Mouse (Mus musculus): ENCODE data around the gene Corin. TPM values are rescaled to one million over a fixed set of nuclear protein-coding genes. Genes with fewer than 3 reads are reported as not detected.

Gene Corin
- polyA plus RNA-seq, 1 experiment = not detected

DNA sequence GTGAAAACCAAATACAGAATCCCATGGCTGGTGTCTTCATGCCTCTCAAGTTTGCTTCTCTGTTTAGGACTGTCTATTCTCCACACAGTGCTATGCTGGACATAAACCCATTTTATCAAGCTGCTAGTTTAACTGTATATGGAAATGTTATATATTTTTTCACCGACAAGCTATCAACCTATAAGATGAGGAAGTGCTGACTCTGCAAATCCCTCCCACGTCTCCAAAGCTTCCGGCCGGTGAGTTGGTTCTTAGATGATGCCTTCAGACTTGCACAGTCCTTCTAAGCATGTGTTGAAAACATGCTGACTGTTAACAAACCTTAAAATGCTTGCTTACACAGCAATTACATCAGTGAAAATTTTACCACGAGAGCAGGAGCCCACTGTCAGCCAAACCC lies 168.4 kb downstream of the Corin start:
- Histone ChIP-seq H3K4me3 (no peak overlapping the region), H3K4me2 (ENCODE audit: low read depth) (no peak overlapping the region), H3K79me2 (ENCODE audit: control insufficient read depth, insufficient read depth) (no peaks in the 10 kb centered on the region), H3ac (ENCODE audit: control insufficient read depth, insufficient read length) (no peak overlapping the region), H3K27me3 (ENCODE audit: control insufficient read depth, insufficient read depth, insufficient read length) (no peaks in the 10 kb centered on the region), H3K36me3 (ENCODE audit: control insufficient read depth, insufficient read depth) (no peaks in the 10 kb centered on the region)
- TF ChIP-seq CEBPB (IDR thresholded peaks at IDR 0.05; ENCODE audit: insufficient read depth, poor library complexity, severe bottlenecking) = no peak
- no peak for TF ChIP-seq E2F4 (IDR thresholded peaks at IDR 0.05; ENCODE audit: insufficient read depth)
- no peak for TF ChIP-seq TCF12 (IDR thresholded peaks at IDR 0.05; ENCODE audit: insufficient read depth, poor library complexity, severe bottlenecking)
- TF ChIP-seq TCF3 (IDR thresholded peaks at IDR 0.05; ENCODE audit: insufficient read length, low read depth) = no peak
- TF ChIP-seq MYOD1 (IDR thresholded peaks at IDR 0.05; ENCODE audit: control insufficient read depth in 1 of 3, insufficient read length in 2 of 3, low read depth in 2 of 3) = no peak
- TF ChIP-seq REST (IDR thresholded peaks at IDR 0.05; ENCODE audit: insufficient read depth, insufficient read length) = no peak
- no peak for TF ChIP-seq POLR2AphosphoS2 (IDR thresholded peaks at IDR 0.05; ENCODE audit: insufficient read length, low read depth)
- TF ChIP-seq USF1 (IDR thresholded peaks at IDR 0.05; ENCODE audit: low read depth) = no peak
- no peak for TF ChIP-seq SRF (IDR thresholded peaks at IDR 0.05; ENCODE audit: control insufficient read depth, insufficient read length, low read depth)
- TF ChIP-seq POLR2A (IDR thresholded peaks at IDR 0.05; ENCODE audit: insufficient read length, low read depth) = no peak
- no peak for TF ChIP-seq MAX (IDR thresholded peaks at IDR 0.05; ENCODE audit: low read depth)
- no peak for TF ChIP-seq MYOG (IDR thresholded peaks at IDR 0.05; ENCODE audit: control insufficient read depth in 1 of 3, insufficient read depth in 1 of 3, insufficient read length in 2 of 3, low read depth in 2 of 3)

DNA sequence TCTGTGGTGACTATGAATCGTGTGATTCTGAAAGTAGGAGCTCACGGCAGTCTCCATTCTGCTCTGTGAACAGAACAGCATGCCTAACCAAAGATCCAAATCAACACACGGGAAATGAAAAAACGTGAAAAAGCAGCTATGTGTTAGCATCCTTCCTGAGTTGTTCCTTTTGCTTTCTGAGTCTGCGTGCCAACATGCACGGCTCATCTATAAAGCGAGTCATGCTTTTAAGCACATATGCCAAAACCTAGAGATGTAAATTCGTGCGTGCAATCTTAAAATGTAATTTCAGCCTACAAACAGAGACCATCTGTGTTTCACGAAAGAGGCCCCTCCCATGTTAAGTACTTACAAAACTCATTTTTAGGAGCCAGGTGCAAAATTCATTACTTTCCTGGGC lies 171.4 kb downstream of the Corin start:
- TF ChIP-seq POLR2AphosphoS2 (IDR thresholded peaks at IDR 0.05; ENCODE audit: insufficient read length, low read depth) (no peak), MYOD1 (IDR thresholded peaks at IDR 0.05; ENCODE audit: control insufficient read depth in 1 of 3, insufficient read length in 2 of 3, low read depth in 2 of 3) (no peak), REST (IDR thresholded peaks at IDR 0.05; ENCODE audit: insufficient read depth, insufficient read length) (no peak), SRF (IDR thresholded peaks at IDR 0.05; ENCODE audit: control insufficient read depth, insufficient read length, low read depth) (no peak), TCF3 (IDR thresholded peaks at IDR 0.05; ENCODE audit: insufficient read length, low read depth) (no peak), MAX (IDR thresholded peaks at IDR 0.05; ENCODE audit: low read depth) (no peak), CEBPB (IDR thresholded peaks at IDR 0.05; ENCODE audit: insufficient read depth, poor library complexity, severe bottlenecking) (no peak), E2F4 (IDR thresholded peaks at IDR 0.05; ENCODE audit: insufficient read depth) (no peak), POLR2A (IDR thresholded peaks at IDR 0.05; ENCODE audit: insufficient read length, low read depth) (no peak), TCF12 (IDR thresholded peaks at IDR 0.05; ENCODE audit: insufficient read depth, poor library complexity, severe bottlenecking) (no peak), MYOG (IDR thresholded peaks at IDR 0.05; ENCODE audit: control insufficient read depth in 1 of 3, insufficient read depth in 1 of 3, insufficient read length in 2 of 3, low read depth in 2 of 3) (no peak), USF1 (IDR thresholded peaks at IDR 0.05; ENCODE audit: low read depth) (no peak)
- Histone ChIP-seq H3K4me2 (ENCODE audit: low read depth) (no peak overlapping the region), H3K36me3 (ENCODE audit: control insufficient read depth, insufficient read depth) (no peaks in the 10 kb centered on the region), H3K27me3 (ENCODE audit: control insufficient read depth, insufficient read depth, insufficient read length) (no peaks in the 10 kb centered on the region), H3K4me3 (no peak overlapping the region), H3ac (ENCODE audit: control insufficient read depth, insufficient read length) (no peak overlapping the region), H3K79me2 (ENCODE audit: control insufficient read depth, insufficient read depth) (no peaks in the 10 kb centered on the region)

GRCm38 (mm10) chr5:72331217-72331616 lies 173.1 kb downstream of the Corin start:
- TF ChIP-seq POLR2A (IDR thresholded peaks at IDR 0.05; ENCODE audit: insufficient read length, low read depth) (no peak), CEBPB (IDR thresholded peaks at IDR 0.05; ENCODE audit: insufficient read depth, poor library complexity, severe bottlenecking) (no peak), POLR2AphosphoS2 (IDR thresholded peaks at IDR 0.05; ENCODE audit: insufficient read length, low read depth) (no peak), MAX (IDR thresholded peaks at IDR 0.05; ENCODE audit: low read depth) (no peak), USF1 (IDR thresholded peaks at IDR 0.05; ENCODE audit: low read depth) (no peak), TCF12 (IDR thresholded peaks at IDR 0.05; ENCODE audit: insufficient read depth, poor library complexity, severe bottlenecking) (no peak), E2F4 (IDR thresholded peaks at IDR 0.05; ENCODE audit: insufficient read depth) (no peak), SRF (IDR thresholded peaks at IDR 0.05; ENCODE audit: control insufficient read depth, insufficient read length, low read depth) (no peak), REST (IDR thresholded peaks at IDR 0.05; ENCODE audit: insufficient read depth, insufficient read length) (no peak), MYOG (IDR thresholded peaks at IDR 0.05; ENCODE audit: control insufficient read depth in 1 of 3, insufficient read depth in 1 of 3, insufficient read length in 2 of 3, low read depth in 2 of 3) (no peak), MYOD1 (IDR thresholded peaks at IDR 0.05; ENCODE audit: control insufficient read depth in 1 of 3, insufficient read length in 2 of 3, low read depth in 2 of 3) (no peak), TCF3 (IDR thresholded peaks at IDR 0.05; ENCODE audit: insufficient read length, low read depth) (no peak)
- H3K4me3 ChIP-seq = no peak overlapping the region

GRCm38 (mm10) chr5:72330648-72331047 lies 173.6 kb downstream of the Corin start:
- H3K4me3 ChIP-seq = no peak overlapping the region
- no peak overlapping the region for H3ac ChIP-seq (ENCODE audit: control insufficient read depth, insufficient read length)
- H3K4me2 ChIP-seq (ENCODE audit: low read depth) = no peak overlapping the region
- H3K79me2 ChIP-seq (ENCODE audit: control insufficient read depth, insufficient read depth) = no peaks in the 10 kb centered on the region
- H3K27me3 ChIP-seq (ENCODE audit: control insufficient read depth, insufficient read depth, insufficient read length) = no peaks in the 10 kb centered on the region
- no peaks in the 10 kb centered on the region for H3K36me3 ChIP-seq (ENCODE audit: control insufficient read depth, insufficient read depth)
- TF ChIP-seq MYOD1 (IDR thresholded peaks at IDR 0.05; ENCODE audit: control insufficient read depth in 1 of 3, insufficient read length in 2 of 3, low read depth in 2 of 3) (no peak), REST (IDR thresholded peaks at IDR 0.05; ENCODE audit: insufficient read depth, insufficient read length) (no peak), MYOG (IDR thresholded peaks at IDR 0.05; ENCODE audit: control insufficient read depth in 1 of 3, insufficient read depth in 1 of 3, insufficient read length in 2 of 3, low read depth in 2 of 3) (no peak)

More at GRCm38 (mm10) chr5:72331217-72331616, 173.1 kb downstream of the Corin start:
- H3K79me2 ChIP-seq (ENCODE audit: control insufficient read depth, insufficient read depth) = no peaks in the 10 kb centered on the region
- H3K4me2 ChIP-seq (ENCODE audit: low read depth) = no peak overlapping the region
- H3K36me3 ChIP-seq (ENCODE audit: control insufficient read depth, insufficient read depth) = no peaks in the 10 kb centered on the region
- no peak overlapping the region for H3ac ChIP-seq (ENCODE audit: control insufficient read depth, insufficient read length)
- no peaks in the 10 kb centered on the region for H3K27me3 ChIP-seq (ENCODE audit: control insufficient read depth, insufficient read depth, insufficient read length)

DNA sequence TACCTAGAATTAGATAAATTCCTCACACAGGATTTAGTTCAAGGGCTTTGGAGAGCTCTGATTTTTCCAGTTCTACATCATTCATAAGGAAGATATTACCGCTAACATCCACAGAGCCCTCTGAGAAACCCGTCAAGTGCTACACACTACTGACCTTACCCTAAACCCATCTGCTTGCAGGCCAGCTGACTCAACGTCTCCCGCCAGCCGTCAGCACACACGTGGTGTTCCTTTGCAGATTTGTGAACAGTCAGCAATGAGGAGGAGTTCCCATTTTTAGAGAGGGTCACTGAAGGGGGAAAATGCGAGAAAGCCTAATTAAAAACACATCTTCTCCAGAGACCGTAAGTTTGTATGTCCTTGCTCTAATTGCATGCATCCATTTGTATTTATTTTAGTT lies 174.8 kb downstream of the Corin start:
- H3K79me2 ChIP-seq (ENCODE audit: control insufficient read depth, insufficient read depth) = no peaks in the 10 kb centered on the region
- H3K4me2 ChIP-seq (ENCODE audit: low read depth) = no peak overlapping the region
- H3K27me3 ChIP-seq (ENCODE audit: control insufficient read depth, insufficient read depth, insufficient read length) = no peaks in the 10 kb centered on the region
- TF ChIP-seq CEBPB (IDR thresholded peaks at IDR 0.05; ENCODE audit: insufficient read depth, poor library complexity, severe bottlenecking) = no peak
- no peak for TF ChIP-seq MYOD1 (IDR thresholded peaks at IDR 0.05; ENCODE audit: control insufficient read depth in 1 of 3, insufficient read length in 2 of 3, low read depth in 2 of 3)
- H3ac ChIP-seq (ENCODE audit: control insufficient read depth, insufficient read length) = no peak overlapping the region
- H3K36me3 ChIP-seq (ENCODE audit: control insufficient read depth, insufficient read depth) = no peaks in the 10 kb centered on the region
- no peak overlapping the region for H3K4me3 ChIP-seq
